Mouse (Mus musculus) spleen, adult 2 months (tissue): Measurements from ENCODE around the gene Gm20517.
"Not testable (repeated sequence)": the region's sequence is repeated elsewhere in the genome, so short reads cannot be mapped to it uniquely, and the experiment has no call there.

ENCODE experiments used
- CTCF ChIP-seq: fragments of 200-500 bp; IDR thresholded peaks from 2 replicates; pipeline ENCODE4 v1.5.1; 2011; ENCODE audit warnings: mild to moderate bottlenecking, inconsistent platforms; ENCODE audit not compliant: insufficient read depth, insufficient read length, insufficient replicate concordance; ENCODE audit errors: extremely low read depth
- POLR2A ChIP-seq: fragments of 200-500 bp; IDR thresholded peaks from 2 replicates; pipeline ENCODE4 v1.6.1; 2011; ENCODE audit warnings: low read depth, low read length, inconsistent platforms

DNA sequence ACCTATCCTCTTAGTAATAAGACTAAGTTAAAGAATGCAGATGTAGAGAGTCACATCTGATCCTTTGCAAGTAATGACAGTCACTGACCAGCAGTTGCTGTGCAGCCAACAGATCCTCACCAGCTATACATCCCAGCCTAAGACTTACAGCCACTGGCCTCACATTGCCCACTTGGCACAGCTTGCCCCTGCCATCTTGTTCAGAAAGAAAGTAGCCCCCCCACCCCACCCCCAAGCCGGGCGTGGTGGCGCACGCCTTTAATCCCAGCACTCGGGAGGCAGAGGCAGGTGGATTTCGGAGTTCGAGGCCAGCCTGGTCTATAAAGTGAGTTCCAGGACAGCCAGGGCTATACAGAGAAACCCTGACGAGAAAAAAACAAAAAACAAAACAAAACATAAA is 43.0 kb downstream of the Gm20517 start:
- not testable (repeated sequence) for TF ChIP-seq POLR2A, CTCF
